Mouse (Mus musculus) G1E (cell line): ENCODE measurements around the gene Gm10309.

ENCODE experiments used
- CTCF ChIP-seq: IDR thresholded peaks from 2 replicates; pipeline ENCODE4 v1.5.1; 2012; ENCODE audit warnings: low read depth, low read length, inconsistent platforms, mixed read lengths
- GATA1 ChIP-seq: IDR thresholded peaks from 2 replicates; pipeline ENCODE4 v1.6.1; 2012; ENCODE audit warnings: borderline replicate concordance, low read length, inconsistent platforms, mixed read lengths
- GATA2 ChIP-seq: IDR thresholded peaks from 2 replicates; pipeline ENCODE4 v1.6.1; 2012; ENCODE audit warnings: low read depth, low read length, inconsistent platforms, borderline replicate concordance
- TAL1 ChIP-seq: conservative IDR thresholded peaks from 2 replicates; pipeline ENCODE4 v1.6.1; 2012; ENCODE audit warnings: low read depth, low read length, inconsistent platforms, mixed read lengths

DNA sequence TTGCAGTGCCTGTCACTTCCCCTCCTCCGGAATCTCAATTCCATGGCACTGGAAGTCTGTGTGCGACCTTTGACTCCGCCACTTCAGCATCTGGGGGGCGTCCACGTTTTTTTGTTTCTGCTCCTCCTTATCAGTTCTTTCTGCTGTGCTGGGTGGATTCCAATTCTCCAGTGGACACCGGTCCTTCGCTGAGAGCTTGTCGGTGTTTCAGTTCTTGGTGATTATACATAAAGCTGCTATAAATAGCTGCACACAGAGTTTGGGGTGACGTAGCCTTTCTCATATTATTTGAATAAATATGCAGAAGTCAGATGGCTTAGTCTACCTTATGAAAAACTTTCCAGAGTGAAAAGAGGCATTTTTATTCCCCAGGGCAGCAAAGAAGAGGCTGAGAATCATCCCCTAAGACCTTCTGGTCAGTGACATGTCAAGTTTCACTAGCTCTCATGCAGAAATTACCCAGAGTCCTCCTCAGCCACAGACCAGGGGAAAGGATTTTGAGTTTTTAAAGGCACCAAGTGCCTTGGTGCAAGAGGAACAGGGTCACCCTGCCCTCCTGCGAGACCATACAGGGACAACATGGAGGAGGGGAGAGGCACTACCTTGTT, 37.6 kb downstream of the Gm10309 start:
- TF ChIP-seq CTCF, result no peak
- TF ChIP-seq TAL1, result no peak
- TF ChIP-seq GATA1, result no peak
- TF ChIP-seq GATA2, result no peak
